Mouse (Mus musculus) heart, postnatal 25 days (tissue): ENCODE results near the gene Gm8232. TPM values are rescaled to one million over a fixed set of nuclear protein-coding genes. Genes with fewer than 3 reads are reported as not detected.
"Not testable (repeated sequence)": the region's sequence is repeated elsewhere in the genome, so short reads cannot be mapped to it uniquely, and the experiment has no call there.

Experiments
- DNase-seq: peaks from one replicate; pipeline ENCODE4 v3.0.0; 2022; ENCODE audit warnings: low spot score
- intact Hi-C: fragments of 180-260 bp; cut with DNase I; formaldehyde crosslinking; loops from one replicate; pipeline ENCODE4 v1.15.1; 2025
- total RNA-seq, 2 experiments: library from RNA; stranded (reverse); gene quantifications; 2 replicates each; pipeline ENCODE4 v1.2.3; 2021

Gm8232 gene
- not detected for total RNA-seq

DNA sequence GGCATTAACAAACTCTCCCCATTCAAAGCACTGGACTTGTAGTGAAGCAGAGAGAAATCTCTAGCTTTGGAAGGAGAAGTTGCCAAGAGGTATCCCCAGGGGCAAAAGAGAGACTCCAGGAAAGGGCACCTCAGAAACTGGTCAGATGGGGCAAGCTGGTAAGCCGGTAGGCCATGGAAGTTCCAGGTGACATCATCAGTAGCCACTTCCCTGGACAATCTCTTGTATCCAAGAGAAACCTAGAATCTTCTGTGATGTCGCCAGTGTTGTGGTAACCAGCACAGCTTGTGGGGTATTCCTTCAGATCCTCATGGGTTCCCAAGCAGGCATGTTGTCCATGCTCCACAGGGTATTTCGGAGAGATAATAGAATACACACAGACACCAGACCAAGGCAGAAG lies at the start of gene Gm8232:
Gene Gm8232, plus strand, starts transcription at position 301 of the 400 bp plus-strand sequence.
- intact Hi-C loops, DNase-seq: not testable (repeated sequence)

GRCm38 (mm10) chr14:44384233-44384632 lies 49.2 kb upstream of the Gm8232 start:
- intact Hi-C loops, DNase-seq: not testable (repeated sequence)

GRCm38 (mm10) chr14:44410588-44410987 lies 22.8 kb upstream of the Gm8232 start, which contains the start of gene Gm3371:
Gm3371 (minus strand) TSS chr14:44410688.
- intact Hi-C loops, DNase-seq: not testable (repeated sequence)

Other genes starting within 250 kb of the Gm8232 start
- gene Gm8212, start 236.0 kb upstream of the Gm8232 start, total RNA-seq: not detected
- not detected for gene 4930503E14Rik, start 220.4 kb upstream of the Gm8232 start, total RNA-seq
- gene Gm8220, start 148.1 kb upstream of the Gm8232 start, total RNA-seq: not detected
- not detected for gene Gm5930, start 95.1 kb upstream of the Gm8232 start, total RNA-seq
- gene Gm8229, start 68.3 kb upstream of the Gm8232 start, total RNA-seq: not detected
- not detected for gene Gm3371, start 22.9 kb upstream of the Gm8232 start, total RNA-seq
- gene BC061237, start 58.8 kb downstream of the Gm8232 start, total RNA-seq: not detected
- not detected for gene Gm17093, start 84.6 kb downstream of the Gm8232 start, total RNA-seq
- not detected for gene Gm8247, start 149.5 kb downstream of the Gm8232 start, total RNA-seq
- gene Gm5624, start 194.3 kb downstream of the Gm8232 start, total RNA-seq: not detected